Mouse (Mus musculus) ES-E14 (cell line): ENCODE measurements at regions not wholly inside any gene's neighbourhood (a gene's known extent, or its start where the extent isn't known, plus 50 kb on each side); places are given as distances from the start of the nearest gene placed in this dataset.

Experiments
- DNase-seq: peaks from one replicate; pipeline ENCODE4 v3.0.0-alpha.2; 2013; ENCODE audit warnings: low read depth, low spot score
- H3K27ac ChIP-seq: 2 replicates; pipeline ENCODE4 v1.5.1; 2012; ENCODE audit warnings: low read depth, mild to moderate bottlenecking, low read length, moderate library complexity, mixed read lengths; ENCODE audit not compliant: poor library complexity, insufficient read depth, severe bottlenecking
- H3K36me3 ChIP-seq: 2 replicates; pipeline ENCODE4 v1.6.1; 2012; ENCODE audit warnings: mild to moderate bottlenecking, low read length, moderate library complexity, mixed read lengths; ENCODE audit not compliant: control insufficient read depth, poor library complexity, insufficient read depth, severe bottlenecking
- H3K4me1 ChIP-seq, 2 experiments: fragments of 150-350 bp in 1 of 2; sonication (generic) in 1 of 2; 2 replicates each; pipeline ENCODE4 v1.6.1; 2012; ENCODE audit warnings: low read length in 2 of 2, mild to moderate bottlenecking in 1 of 2, mixed read lengths in 1 of 2; ENCODE audit not compliant: control insufficient read depth in 2 of 2, insufficient read depth in 2 of 2, poor library complexity in 1 of 2
- H3K4me3 ChIP-seq, 2 experiments: fragments of 150-350 bp in 1 of 2; sonication (generic) in 1 of 2; 2 replicates each; pipeline ENCODE4 v1.5.1; 2012; ENCODE audit warnings: low read length in 2 of 2, low read depth in 1 of 2, mild to moderate bottlenecking in 1 of 2, mixed read lengths in 1 of 2; ENCODE audit not compliant: insufficient read depth in 1 of 2, poor library complexity in 1 of 2, severe bottlenecking in 1 of 2
- H3K9ac ChIP-seq: 2 replicates; pipeline ENCODE4 v1.6.1; 2012; ENCODE audit warnings: low read depth, mild to moderate bottlenecking, low read length, mixed read lengths; ENCODE audit not compliant: poor library complexity, insufficient read depth, severe bottlenecking
- H3K9me3 ChIP-seq: fragments of 150-350 bp; sonication (generic); 2 replicates; pipeline ENCODE4 v1.6.1; 2012; ENCODE audit warnings: low read depth, mild to moderate bottlenecking, low read length; ENCODE audit not compliant: control insufficient read depth, insufficient read depth
- CHD2 ChIP-seq: IDR thresholded peaks from 2 replicates; pipeline ENCODE4 v1.6.1; 2014; ENCODE audit warnings: mild to moderate bottlenecking, low read depth, low read length, inconsistent platforms
- HCFC1 ChIP-seq: IDR thresholded peaks from 2 replicates; pipeline ENCODE4 v1.6.1; 2012; ENCODE audit warnings: low read length, inconsistent platforms, borderline replicate concordance; ENCODE audit not compliant: insufficient read depth
- MAFK ChIP-seq: IDR thresholded peaks from 2 replicates; pipeline ENCODE4 v1.6.1; 2014; ENCODE audit warnings: mild to moderate bottlenecking, low read depth, low read length, inconsistent platforms; ENCODE audit not compliant: insufficient read depth
- ZC3H11A ChIP-seq: IDR thresholded peaks from 2 replicates; pipeline ENCODE4 v1.6.1; 2012; ENCODE audit warnings: low read depth, mild to moderate bottlenecking, inconsistent platforms, low read length, borderline replicate concordance
- ZNF384 ChIP-seq: IDR thresholded peaks from 2 replicates; pipeline ENCODE4 v1.6.1; 2012; ENCODE audit warnings: low read depth, low read length, inconsistent platforms
- in situ Hi-C, 2 experiments: fragments of 600-800 bp; cut with MboI; formaldehyde crosslinking; loops; one replicate each; pipeline ENCODE4 v1.15.1; 2025; ENCODE audit warnings: low sequenced_read_pairs in 2 of 2, inconsistent platforms in 1 of 2; ENCODE audit not compliant: unreplicated experiment in 2 of 2

DNA sequence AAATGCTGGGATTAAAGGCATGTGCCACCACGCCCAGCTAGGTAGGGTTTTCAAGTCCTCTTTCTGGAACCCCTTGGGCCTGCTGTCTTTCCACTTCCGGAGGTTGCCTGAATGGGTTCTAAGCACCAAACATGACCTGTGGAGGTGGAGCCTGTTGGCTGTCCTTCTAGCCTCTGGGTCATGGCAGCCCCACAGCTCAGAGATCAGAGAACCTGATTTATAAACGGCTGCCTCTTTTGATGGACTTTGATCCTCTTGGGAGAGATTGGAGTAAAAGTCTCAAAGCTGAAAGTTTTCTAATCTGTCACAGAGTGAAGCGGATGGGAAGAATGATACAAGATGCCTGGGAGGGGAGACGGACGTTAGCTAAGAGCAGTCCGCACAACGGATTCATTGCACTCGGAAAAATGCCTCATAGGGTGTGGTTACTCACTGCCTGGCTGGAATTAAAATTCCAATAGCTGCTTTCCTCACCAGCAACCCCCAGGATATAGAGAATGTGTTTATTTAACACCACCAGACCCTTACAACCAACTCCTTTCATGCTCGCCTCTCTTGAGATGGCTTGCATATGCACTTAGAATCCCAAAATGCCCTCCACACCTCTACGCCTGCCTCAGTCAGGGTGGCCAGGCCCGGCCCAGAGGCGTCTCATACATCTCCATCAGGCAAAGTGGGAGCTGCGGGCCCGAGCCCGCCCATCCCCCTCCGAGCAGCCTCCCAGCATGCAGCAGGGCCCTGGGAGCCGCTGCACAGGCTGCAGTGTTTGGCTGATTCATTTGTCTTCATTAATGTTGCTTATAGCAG lies 122.4 kb upstream of the Arhgap5 start:
- no peaks in the 10 kb centered on the region for H3K36me3 ChIP-seq
- in situ Hi-C loops: no loop called here
- peak overlapping the region; percentile 49; the same call in 1 of the 2 replicates for H3K9ac ChIP-seq
- peaks cover 12 to 30% of the 10 kb centered on the region in 2 experiments; a peak in 3 of 4 replicates for H3K4me1 ChIP-seq
- no peak for TF ChIP-seq CHD2
- TF ChIP-seq ZC3H11A: no peak
- TF ChIP-seq MAFK: no peak
- TF ChIP-seq HCFC1: no peak
- TF ChIP-seq ZNF384: no peak
- no peak overlapping the region for H3K4me3 ChIP-seq
- H3K27ac ChIP-seq: peak overlapping the region; percentile 94
- H3K9me3 ChIP-seq: no peaks in the 10 kb centered on the region
- no peak for DNase-seq

DNA sequence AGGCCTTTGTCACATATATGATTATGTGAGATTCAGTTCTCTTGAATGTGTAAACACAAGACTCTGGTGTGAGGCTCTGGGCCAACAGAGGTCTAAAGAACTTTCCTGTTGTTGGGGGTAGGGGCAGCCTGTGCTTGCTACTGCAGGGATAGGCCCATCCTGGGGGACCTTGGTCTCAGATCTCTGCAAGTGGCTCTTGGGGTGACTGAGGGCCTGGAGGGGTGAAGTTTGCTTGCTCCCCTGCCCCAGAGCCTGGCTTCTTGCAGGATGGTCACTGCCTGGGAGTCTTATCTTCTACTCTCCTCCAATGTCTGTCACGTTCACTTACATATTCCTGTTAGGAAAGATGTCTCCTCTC lies 121.8 kb upstream of the Arhgap5 start:
- peaks cover 12 to 30% of the 10 kb centered on the region in 2 experiments; a peak in 3 of 4 replicates for H3K4me1 ChIP-seq
- no peak for TF ChIP-seq ZC3H11A
- TF ChIP-seq MAFK: no peak
- TF ChIP-seq HCFC1: no peak
- no peak for TF ChIP-seq CHD2
- no peak for TF ChIP-seq ZNF384

DNA sequence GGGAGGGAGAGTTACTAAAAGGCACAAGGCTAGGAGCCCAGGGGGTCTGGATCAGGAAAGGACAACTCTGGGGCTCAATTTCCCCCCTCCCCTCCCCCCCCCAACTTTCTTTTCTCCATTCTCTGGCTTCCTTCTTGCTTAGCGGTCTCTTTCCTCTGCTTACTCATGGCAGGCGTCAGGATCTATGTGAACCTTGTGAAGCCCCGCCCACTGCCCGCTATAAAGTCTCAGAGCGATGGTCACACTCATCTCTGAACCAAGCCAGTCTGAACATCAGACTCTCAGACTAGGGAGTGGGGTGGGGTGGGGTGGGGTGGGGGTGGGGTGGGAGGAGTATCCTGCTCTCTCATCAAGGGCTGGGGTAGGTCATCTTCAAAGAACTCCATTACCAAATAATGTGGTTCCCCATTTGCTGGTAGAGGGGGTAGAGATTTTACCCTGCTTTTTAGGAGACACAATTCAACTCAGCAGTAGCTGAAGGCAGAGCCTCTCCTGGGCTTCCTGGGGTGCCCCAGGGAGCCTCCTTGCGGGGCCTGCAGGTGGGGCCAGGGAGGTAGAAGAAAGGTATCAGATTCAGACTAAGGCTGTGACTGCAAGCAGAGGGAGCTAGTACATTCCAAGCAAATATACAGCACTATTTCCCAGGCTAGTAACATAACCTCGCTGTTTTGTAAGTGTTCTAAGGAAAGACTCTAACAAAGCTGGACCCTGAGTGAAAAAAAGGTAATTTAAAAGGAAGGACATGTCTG lies 120.8 kb upstream of the Arhgap5 start:
- peak; percentile 91 for DNase-seq
- H3K36me3 ChIP-seq: no peaks in the 10 kb centered on the region
- H3K9me3 ChIP-seq: no peaks in the 10 kb centered on the region
- TF ChIP-seq CHD2: no peak
- TF ChIP-seq ZC3H11A: no peak
- no peak for TF ChIP-seq MAFK
- no peak overlapping the region for H3K9ac ChIP-seq
- peak overlapping the region; percentile 94 for H3K27ac ChIP-seq
- peaks cover 12 to 30% of the 10 kb centered on the region in 2 experiments; a peak in 3 of 4 replicates for H3K4me1 ChIP-seq
- H3K4me3 ChIP-seq: no peak overlapping the region
- in situ Hi-C loops: no loop called here

More for the DNA sequence above, 121.8 kb upstream of the Arhgap5 start:
- in situ Hi-C loops: no loop called here
- no peak for DNase-seq
- H3K36me3 ChIP-seq: no peaks in the 10 kb centered on the region
- peak overlapping the region; percentile 49; the same call in 1 of the 2 replicates for H3K9ac ChIP-seq
- peak overlapping the region; percentile 94 for H3K27ac ChIP-seq
- no peaks in the 10 kb centered on the region for H3K9me3 ChIP-seq
- no peak overlapping the region for H3K4me3 ChIP-seq

DNA sequence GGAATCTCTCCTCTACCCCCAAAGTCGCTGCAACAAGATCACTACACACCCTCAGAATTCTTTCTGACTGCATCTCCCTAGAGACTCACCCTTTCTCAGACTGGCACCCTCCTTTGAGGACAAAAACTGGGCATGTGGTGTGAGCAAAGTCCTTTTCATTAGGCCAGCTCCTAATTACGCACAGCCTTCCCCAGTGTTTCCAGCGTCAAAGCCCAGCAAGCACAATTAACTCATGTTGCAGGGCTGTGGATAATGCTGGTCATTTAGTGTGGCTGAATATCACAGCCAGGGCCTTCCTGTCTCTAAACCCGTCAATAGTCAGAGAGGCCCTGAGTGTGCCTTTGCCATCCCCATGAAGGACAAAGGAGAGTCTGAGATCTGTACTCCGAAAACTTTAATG lies 114.2 kb upstream of the Arhgap5 start:
- no peaks in the 10 kb centered on the region for H3K9me3 ChIP-seq
- in situ Hi-C loops: no loop called here
- H3K36me3 ChIP-seq: no peaks in the 10 kb centered on the region
- no peak overlapping the region for H3K9ac ChIP-seq
- TF ChIP-seq HCFC1: no peak
- no peak for TF ChIP-seq CHD2
- TF ChIP-seq ZC3H11A: no peak
- no peak for TF ChIP-seq ZNF384
- TF ChIP-seq MAFK: no peak
- H3K27ac ChIP-seq: no peak overlapping the region
- peaks cover 11 to 27% of the 10 kb centered on the region in 2 experiments for H3K4me1 ChIP-seq
- DNase-seq: no peak
- no peak overlapping the region for H3K4me3 ChIP-seq
